Mouse (Mus musculus) liver, postnatal 0 days (tissue): ENCODE data around the gene Bmpr2. TPM values are rescaled to one million over a fixed set of nuclear protein-coding genes. Genes with fewer than 3 reads are reported as not detected.
"Not testable (repeated sequence)": the region's sequence is repeated elsewhere in the genome, so short reads cannot be mapped to it uniquely, and the experiment has no call there.

ENCODE experiments used
- ATAC-seq: fragments of 200-750 bp; cut with Nextera tagmentation; 2 replicates; pipeline ENCODE4 v1.8.0; 2017; ENCODE audit warnings: mild to moderate bottlenecking, moderate library complexity
- DNase-seq: peaks from one replicate; pipeline ENCODE4 v3.0.0-alpha.2; 2016
- H3K27ac ChIP-seq: fragments of 300-500 bp; sonication (generic); 2 replicates; pipeline ENCODE4 v1.5.1; 2014; ENCODE audit warnings: antibody characterized with exemption, moderate library complexity, mild to moderate bottlenecking, low read depth
- H3K27me3 ChIP-seq: fragments of 300-500 bp; sonication (generic); 2 replicates; pipeline ENCODE4 v1.6.1; 2014; ENCODE audit warnings: low read length, control low read depth, mixed read lengths; ENCODE audit not compliant: insufficient read depth
- H3K36me3 ChIP-seq: fragments of 300-500 bp; sonication (generic); replicated peaks from 2 replicates; pipeline ENCODE4 v1.6.1; 2014; ENCODE audit warnings: mild to moderate bottlenecking, control low read depth, low read length, moderate library complexity, mixed read lengths; ENCODE audit not compliant: insufficient read depth
- H3K4me1 ChIP-seq: fragments of 300-500 bp; sonication (generic); 2 replicates; pipeline ENCODE4 v1.6.1; 2014; ENCODE audit warnings: antibody characterized with exemption, mild to moderate bottlenecking, control low read depth; ENCODE audit not compliant: insufficient read depth
- H3K4me2 ChIP-seq: fragments of 300-500 bp; sonication (generic); 2 replicates; pipeline ENCODE4 v1.6.1; 2014; ENCODE audit warnings: low read depth, mild to moderate bottlenecking, low read length, moderate library complexity, mixed read lengths
- H3K4me3 ChIP-seq: fragments of 300-500 bp; sonication (generic); 2 replicates; pipeline ENCODE4 v1.5.1; 2014; ENCODE audit warnings: low read depth, low read length
- H3K9ac ChIP-seq: fragments of 300-500 bp; sonication (generic); replicated peaks from 2 replicates; pipeline ENCODE4 v1.6.1; 2014; ENCODE audit warnings: mild to moderate bottlenecking, moderate library complexity
- H3K9me3 ChIP-seq: fragments of 300-500 bp; sonication (generic); 2 replicates; pipeline ENCODE4 v1.6.1; 2016; ENCODE audit warnings: mild to moderate bottlenecking, control low read depth, low read length, mixed read lengths
- CTCF ChIP-seq: sonication (generic); IDR thresholded peaks from 2 replicates; pipeline ENCODE4 v1.5.1; 2016; ENCODE audit warnings: antibody characterized with exemption, low read depth
- EP300 ChIP-seq: IDR thresholded peaks from 2 replicates; pipeline ENCODE4 v1.6.1; 2016; ENCODE audit warnings: antibody characterized with exemption, low read depth, mild to moderate bottlenecking
- WGBS: fragments of 180-500 bp; shearing (Covaris S2); extraction: QIAGEN DNeasy Blood & Tissue Kit; methylation state at CpG from one replicate; pipeline ENCODE4 v1.1.7; 2014; ENCODE audit not compliant: insufficient replicate concordance; 5-methylcytosine and 5-hydroxymethylcytosine counted together
- polyA plus RNA-seq: library from polyadenylated mRNA; unstranded; fragments of >200 nt; fragmentation: Nextera tagmentation; extraction: Ambion mirVana; gene quantifications from 2 replicates; pipeline ENCODE4 v1.2.1, GENCODE M21; 2015

Gene Bmpr2
- polyA plus RNA-seq, 1 experiment from 2014 or later = 1.8 TPM

DNA sequence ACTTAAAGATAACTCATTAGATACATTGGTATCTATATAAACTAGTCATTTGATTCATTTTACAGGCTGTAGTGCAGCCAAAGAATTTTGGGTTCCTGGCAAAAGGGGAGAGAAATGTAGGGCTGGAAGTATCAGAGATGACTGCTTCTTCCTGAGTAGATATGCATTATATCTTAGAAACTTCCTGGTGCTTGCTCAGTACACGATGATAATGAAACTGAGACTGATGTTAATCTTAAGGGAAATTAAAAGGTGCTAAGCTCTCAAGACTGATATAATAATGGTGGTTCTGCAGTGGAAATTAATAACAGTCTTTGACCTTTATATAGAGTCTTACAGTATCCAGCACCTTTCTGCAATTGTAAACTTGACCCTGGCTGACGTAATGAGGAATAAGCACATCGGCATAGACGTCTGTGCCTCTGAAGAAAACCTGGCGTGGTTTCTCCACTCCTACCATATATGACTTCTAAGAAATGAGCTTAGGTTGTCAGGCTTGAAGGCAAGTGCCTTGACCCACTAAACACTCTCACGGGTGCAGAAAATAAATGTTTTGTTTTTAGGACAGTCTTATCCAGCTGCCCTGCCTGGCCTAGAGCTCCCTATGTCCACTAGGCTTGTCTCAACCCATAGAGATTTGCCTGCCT, 24.3 kb upstream of the Bmpr2 start:
- WGBS = 64% methylated on average over 6 of the region's 6 CpGs
- no peak overlapping the region for H3K4me3 ChIP-seq
- H3K4me2 ChIP-seq = no peak overlapping the region
- no peaks in the 10 kb centered on the region for H3K9me3 ChIP-seq
- no peaks in the 10 kb centered on the region for H3K4me1 ChIP-seq
- H3K36me3 ChIP-seq = no peaks in the 10 kb centered on the region
- DNase-seq (no peak), ATAC-seq (no peak)
- no peak overlapping the region for H3K9ac ChIP-seq
- no peak overlapping the region for H3K27ac ChIP-seq
- TF ChIP-seq CTCF (no peak), EP300 (no peak)
- no peaks in the 10 kb centered on the region for H3K27me3 ChIP-seq

GRCm38 (mm10) chr1:59739577-59740354, 23.4 kb upstream of the Bmpr2 start:
- Histone ChIP-seq H3K9me3 (no peaks in the 10 kb centered on the region), H3K36me3 (no peaks in the 10 kb centered on the region), H3K9ac (no peak overlapping the region), H3K27ac (peak overlapping the region; percentile 24; the same call in 1 of the 2 replicates), H3K27me3 (no peaks in the 10 kb centered on the region), H3K4me1 (no peaks in the 10 kb centered on the region), H3K4me2 (no peak overlapping the region), H3K4me3 (no peak overlapping the region)
- 50% methylated on average over 17 of the region's 17 CpGs for WGBS
- DNase-seq = no peak
- no peak for TF ChIP-seq EP300
- TF ChIP-seq CTCF = no peak
- ATAC-seq = peak; percentile 44; the same call in 1 of the 2 replicates

DNA sequence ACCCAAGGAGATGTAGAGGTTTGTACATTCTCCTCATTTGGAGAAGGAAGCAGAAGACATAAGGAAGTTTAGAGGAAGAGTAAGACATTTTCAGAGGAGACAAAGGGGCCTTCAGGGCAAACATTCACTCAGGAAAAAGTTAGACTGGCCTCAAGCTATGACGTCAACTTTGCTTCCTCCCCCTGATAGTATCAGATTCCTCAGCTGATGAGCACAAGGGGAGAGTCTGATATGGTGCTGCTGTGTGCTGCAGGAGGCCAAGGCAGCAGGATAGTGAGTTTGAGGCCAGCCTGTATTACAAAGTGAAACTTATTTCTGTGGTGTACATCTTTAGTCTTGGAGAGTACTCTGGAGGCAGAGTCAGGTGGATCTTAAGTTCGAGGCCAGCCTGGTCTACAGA, 14.2 kb upstream of the Bmpr2 start:
- H3K4me1 ChIP-seq = no peaks in the 10 kb centered on the region
- WGBS = 48% methylated on average over 2 of the region's 2 CpGs
- DNase-seq (no peak), ATAC-seq (no peak)
- H3K36me3 ChIP-seq = no peaks in the 10 kb centered on the region
- TF ChIP-seq CTCF (no peak), EP300 (no peak)
- no peak overlapping the region for H3K27ac ChIP-seq
- H3K4me3 ChIP-seq = no peak overlapping the region
- H3K9me3 ChIP-seq = no peaks in the 10 kb centered on the region
- no peak overlapping the region for H3K9ac ChIP-seq
- H3K4me2 ChIP-seq = no peak overlapping the region
- H3K27me3 ChIP-seq = no peaks in the 10 kb centered on the region

DNA sequence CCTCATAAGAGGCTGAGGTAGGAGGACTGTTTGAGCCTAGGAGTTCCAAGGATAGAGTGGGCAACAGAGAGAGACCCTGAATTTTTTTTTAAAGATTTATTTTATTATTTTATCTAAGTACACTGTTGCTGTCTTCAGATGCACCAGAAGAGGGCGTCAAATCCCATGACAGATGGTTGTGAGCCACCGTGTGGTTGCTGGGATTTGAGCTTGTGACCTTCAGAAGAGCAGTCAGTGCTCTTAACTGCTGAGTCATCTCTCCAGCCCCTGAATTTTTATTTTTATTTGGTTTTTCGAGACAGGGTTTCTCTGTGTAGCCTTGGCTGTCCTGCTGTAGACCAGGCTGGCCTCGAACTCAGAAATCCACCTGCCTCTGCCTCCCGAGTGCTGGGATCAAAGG, 13.5 kb upstream of the Bmpr2 start:
- 0 out of 2 replicates have a peak, but pooled peaks have one; percentile 17 for TF ChIP-seq CTCF
- H3K36me3 ChIP-seq, H3K9ac ChIP-seq, H3K4me3 ChIP-seq, H3K4me2 ChIP-seq, DNase-seq, H3K27ac ChIP-seq, H3K9me3 ChIP-seq, H3K27me3 ChIP-seq, ATAC-seq, H3K4me1 ChIP-seq: not testable (repeated sequence)
- 67% methylated on average over 5 of the region's 5 CpGs for WGBS

GRCm38 (mm10) chr1:59755298-59755697, 7.9 kb upstream of the Bmpr2 start:
- no peak overlapping the region for H3K4me2 ChIP-seq
- WGBS = 38% methylated on average over 1 of the region's 1 CpGs
- no peak for ATAC-seq

DNA sequence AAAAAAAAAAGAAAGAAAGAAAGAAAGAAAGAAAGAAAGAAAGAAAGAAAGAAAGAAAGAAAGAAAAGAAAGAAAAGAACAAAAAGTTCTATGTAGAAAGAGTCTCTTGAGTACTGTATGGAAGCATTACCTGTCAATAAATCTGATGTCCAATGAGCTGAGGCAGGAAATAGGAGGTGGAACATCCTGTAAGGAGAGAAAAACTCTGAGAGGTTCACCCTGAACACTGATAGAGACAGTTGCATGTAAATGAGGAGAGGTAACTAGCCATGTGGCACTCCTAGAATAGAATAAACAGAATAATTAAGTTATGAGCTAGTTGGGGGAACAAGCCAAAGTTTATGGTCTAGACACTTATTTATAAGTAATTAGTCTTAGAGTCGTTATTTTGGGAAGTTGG, 4.9 kb upstream of the Bmpr2 start:
- Histone ChIP-seq H3K27ac (no peak overlapping the region), H3K4me2 (no peak overlapping the region), H3K27me3 (no peaks in the 10 kb centered on the region), H3K4me1 (peaks cover 7% of the 10 kb centered on the region), H3K9me3 (no peaks in the 10 kb centered on the region), H3K4me3 (no peak overlapping the region), H3K9ac (no peak overlapping the region), H3K36me3 (no peaks in the 10 kb centered on the region)
- no peak for TF ChIP-seq CTCF
- no peak for TF ChIP-seq EP300
- ATAC-seq (no peak), DNase-seq (no peak)
- 76% methylated on average over 1 of the region's 1 CpGs for WGBS

More at GRCm38 (mm10) chr1:59755298-59755697, 7.9 kb upstream of the Bmpr2 start:
- no peaks in the 10 kb centered on the region for H3K27me3 ChIP-seq
- no peak for DNase-seq
- no peaks in the 10 kb centered on the region for H3K4me1 ChIP-seq
- TF ChIP-seq CTCF (no peak), EP300 (no peak)
- H3K4me3 ChIP-seq = no peak overlapping the region
- H3K9ac ChIP-seq = no peak overlapping the region
- no peaks in the 10 kb centered on the region for H3K36me3 ChIP-seq
- H3K27ac ChIP-seq = no peak overlapping the region
- H3K9me3 ChIP-seq = no peaks in the 10 kb centered on the region
